In genomic region chr13:58201343-58201742, GRCm38 (mm10) we compare ENCODE assay signal across 20 mouse cellular contexts.
"Had no signal": no experiment of that assay in that cellular context is flagged by ENCODE, and none has a peak within 500 bp of the region (broad histone marks: within the 10 kb centered on the region; RNA-seq: fewer than 3 reads in every experiment).

No protein-coding gene starts in this region.

- ATAC-seq: liver, postnatal 0 days; lung, postnatal 0 days; midbrain, embryonic 13.5 days; midbrain, embryonic 15.5 days had no signal

- H3K27ac ChIP-seq: liver, embryonic 15.5 days; lung, embryonic 15.5 days; macrophage; midbrain, embryonic 13.5 days; midbrain, embryonic 15.5 days; neural tube, embryonic 13.5 days; neural tube, embryonic 15.5 days had no signal

- H3K4me3 ChIP-seq: liver, embryonic 15.5 days; lung, embryonic 15.5 days; midbrain, embryonic 13.5 days; midbrain, embryonic 15.5 days; neural tube, embryonic 13.5 days; neural tube, embryonic 15.5 days had no signal

- DNase-seq: liver, postnatal 0 days; lung, adult 2 months; lung, postnatal 14 days; lung, postnatal 36 days; retina, postnatal 1 day; right cerebral cortex, adult 18-20 months; right cerebral cortex, postnatal 25 days; right cerebral cortex, postnatal 4 days; spleen, adult 18-20 months; thymus, adult 18-20 months; thymus, postnatal 14 days; thymus, postnatal 36 days had no signal
